Mouse (Mus musculus) neural tube, embryonic 15.5 days (tissue): ENCODE measurements at regions not wholly inside any gene's neighbourhood (a gene's known extent, or its start where the extent isn't known, plus 50 kb on each side); places are given as distances from the start of the nearest gene placed in this dataset.

ENCODE experiments used
- ATAC-seq: fragments of 200-750 bp; cut with Nextera tagmentation; 2 replicates; pipeline ENCODE4 v1.8.0; 2017; ENCODE audit warnings: mild to moderate bottlenecking, moderate TSS enrichment, moderate library complexity; ENCODE audit not compliant: low FRiP score
- H3K27ac ChIP-seq: fragments of 300-500 bp; sonication (generic); replicated peaks from 2 replicates; pipeline ENCODE4 v1.5.1; 2015; ENCODE audit warnings: mild to moderate bottlenecking, inconsistent platforms
- H3K27me3 ChIP-seq: fragments of 300-500 bp; sonication (generic); replicated peaks from 2 replicates; pipeline ENCODE4 v1.6.1; 2015; ENCODE audit warnings: inconsistent platforms
- H3K36me3 ChIP-seq: fragments of 300-500 bp; sonication (generic); 2 replicates; pipeline ENCODE4 v1.6.1; 2015; ENCODE audit warnings: inconsistent platforms
- H3K4me1 ChIP-seq: fragments of 300-500 bp; sonication (generic); 2 replicates; pipeline ENCODE4 v1.6.1; 2015; ENCODE audit warnings: inconsistent platforms
- H3K4me2 ChIP-seq: fragments of 300-500 bp; sonication (generic); 2 replicates; pipeline ENCODE4 v1.6.1; 2015; ENCODE audit warnings: inconsistent platforms, mild to moderate bottlenecking, moderate library complexity
- H3K4me3 ChIP-seq: fragments of 300-500 bp; sonication (generic); replicated peaks from 2 replicates; pipeline ENCODE4 v1.5.1; 2015; ENCODE audit warnings: mild to moderate bottlenecking, inconsistent platforms
- H3K9ac ChIP-seq: fragments of 300-500 bp; sonication (generic); replicated peaks from 2 replicates; pipeline ENCODE4 v1.6.1; 2015; ENCODE audit warnings: mild to moderate bottlenecking, inconsistent platforms
- H3K9me3 ChIP-seq: fragments of 300-500 bp; sonication (generic); replicated peaks from 2 replicates; pipeline ENCODE4 v1.6.1; 2016; ENCODE audit warnings: inconsistent platforms
- WGBS: fragments of 180-500 bp; shearing (Covaris S2); methylation state at CpG from one replicate; pipeline ENCODE4 v1.1.7; 2015; ENCODE audit warnings: mixed read lengths; 5-methylcytosine and 5-hydroxymethylcytosine counted together

DNA sequence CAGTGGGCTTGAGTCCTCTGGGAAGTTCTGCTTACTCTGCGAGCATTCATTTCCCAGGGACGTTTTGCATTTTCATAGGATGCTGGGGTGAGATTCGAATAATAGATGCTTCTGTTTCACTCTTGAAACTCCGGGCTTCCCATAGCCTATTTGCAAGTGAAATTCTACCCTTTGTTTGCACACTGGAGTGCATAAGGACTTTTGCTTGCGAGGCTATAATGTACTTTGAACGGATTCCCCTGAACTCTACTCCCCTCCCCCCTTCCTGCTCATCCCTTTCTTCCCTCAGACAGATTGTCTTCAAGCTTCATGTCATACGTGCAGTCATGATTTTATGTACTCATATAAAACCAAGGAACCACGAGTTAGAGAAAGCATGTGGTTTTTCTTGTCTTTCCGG lies 53.4 kb upstream of the Cnksr3 start:
- Histone ChIP-seq H3K4me2 (no peak overlapping the region), H3K4me3 (no peak overlapping the region), H3K27me3 (no peaks in the 10 kb centered on the region), H3K9me3 (no peaks in the 10 kb centered on the region), H3K36me3 (no peaks in the 10 kb centered on the region), H3K9ac (no peak overlapping the region), H3K4me1 (0 out of 2 replicates have a peak, but pooled peaks cover 2% of the 10 kb centered on the region), H3K27ac (no peak overlapping the region)
- 31% methylated on average over 9 of the region's 9 CpGs for WGBS
- ATAC-seq, result no peak

DNA sequence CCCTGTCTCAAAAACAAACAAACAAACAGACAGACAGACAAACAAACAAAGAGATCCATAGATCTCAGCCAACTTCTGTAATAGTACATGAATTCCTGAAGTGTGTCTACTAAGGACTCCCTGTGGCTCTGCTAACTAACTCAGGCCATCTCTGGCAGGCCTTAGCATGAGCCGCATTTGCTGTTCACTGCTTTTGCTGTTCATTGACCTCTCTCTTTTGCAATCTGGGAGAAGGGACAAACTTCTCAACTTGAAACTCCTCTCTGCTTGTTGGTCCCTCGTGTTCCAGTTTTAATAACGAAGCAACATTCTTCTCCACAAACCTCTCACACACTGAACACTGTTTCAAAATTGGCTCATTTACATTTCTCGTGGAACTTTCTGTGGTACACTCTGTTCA lies 52.7 kb upstream of the Cnksr3 start:
- Histone ChIP-seq H3K27ac (no peak overlapping the region), H3K4me1 (0 out of 2 replicates have a peak, but pooled peaks cover 2% of the 10 kb centered on the region), H3K9ac (no peak overlapping the region), H3K4me3 (no peak overlapping the region), H3K9me3 (no peaks in the 10 kb centered on the region), H3K27me3 (no peaks in the 10 kb centered on the region), H3K36me3 (no peaks in the 10 kb centered on the region), H3K4me2 (no peak overlapping the region)
- 82% methylated on average over 4 of the region's 4 CpGs for WGBS
- ATAC-seq, result no peak
